Mouse (Mus musculus) cerebellum, adult 9-10 months (tissue): ENCODE measurements at regions not wholly inside any gene's neighbourhood (a gene's known extent, or its start where the extent isn't known, plus 50 kb on each side); places are given as distances from the start of the nearest gene placed in this dataset.

Experiments used
- DNase-seq: peaks from one replicate; pipeline ENCODE4 v3.0.0; 2022

GRCm38 (mm10) chr1:72963449-72963848, 52.3 kb downstream of the Tnp1 start:
- DNase-seq, result no peak

GRCm38 (mm10) chr1:72960241-72960653, 55.5 kb downstream of the Tnp1 start:
- no peak for DNase-seq

GRCm38 (mm10) chr1:72955387-72955786, 60.3 kb downstream of the Tnp1 start:
- DNase-seq, result no peak

- no peak for DNase-seq
Measured at GRCm38 (mm10) chr1:72952896-72953295, 62.8 kb downstream of the Tnp1 start.

- DNase-seq, result peak; percentile 13
Measured at GRCm38 (mm10) chr1:72951802-72952201, 63.9 kb downstream of the Tnp1 start.

GRCm38 (mm10) chr1:72951365-72951764, 64.3 kb downstream of the Tnp1 start:
- DNase-seq, result no peak

GRCm38 (mm10) chr1:72946235-72946634, 69.5 kb downstream of the Tnp1 start:
- no peak for DNase-seq

GRCm38 (mm10) chr1:72945750-72946102, 70.0 kb downstream of the Tnp1 start:
- no peak for DNase-seq

- no peak for DNase-seq
Measured at GRCm38 (mm10) chr1:72944805-72945749, 70.4 kb upstream of the Igfbp5 start.

- DNase-seq, result no peak
Measured at GRCm38 (mm10) chr1:72944221-72944620, 69.5 kb upstream of the Igfbp5 start.

- no peak for DNase-seq
Measured at GRCm38 (mm10) chr1:72943082-72943481, 68.4 kb upstream of the Igfbp5 start.

- DNase-seq, result no peak
Measured at GRCm38 (mm10) chr1:72942351-72942750, 67.7 kb upstream of the Igfbp5 start.

GRCm38 (mm10) chr1:72939948-72940347, 65.3 kb upstream of the Igfbp5 start:
- no peak for DNase-seq

GRCm38 (mm10) chr1:72936681-72937465, 62.2 kb upstream of the Igfbp5 start:
- DNase-seq, result no peak

GRCm38 (mm10) chr1:72936231-72936630, 61.5 kb upstream of the Igfbp5 start:
- no peak for DNase-seq

GRCm38 (mm10) chr1:72935084-72935483, 60.4 kb upstream of the Igfbp5 start:
- no peak for DNase-seq

GRCm38 (mm10) chr1:72929774-72930173, 55.1 kb upstream of the Igfbp5 start:
- no peak for DNase-seq
